Mouse (Mus musculus): ENCODE results near the gene Sdr39u1. TPM values are rescaled to one million over a fixed set of nuclear protein-coding genes. Genes with fewer than 3 reads are reported as not detected.

The Sdr39u1 gene
- 98.8 and 104 TPM in 2 replicates for polyA plus RNA-seq (2015; fragmentation: Nextera tagmentation; extraction: Ambion mirVana)

- peaks cover 20% of the 10 kb centered on the region for H3K4me1 ChIP-seq
- peak within 1 kb of the TSS; percentile 85 for H3K27ac ChIP-seq
- no peaks in the 10 kb centered on the region for H3K27me3 ChIP-seq
- peak within 1 kb of the TSS; percentile 62 for H3K4me3 ChIP-seq
- peak within 1 kb of the TSS; percentile 85 for H3K9ac ChIP-seq
- peak within 1 kb of the TSS; percentile 88 for H3K4me2 ChIP-seq (replicated peaks)
- H3K9me3 ChIP-seq = no peaks in the 10 kb centered on the region
- ATAC-seq (ENCODE audit: low FRiP score, low read depth) = peak; percentile 94
- WGBS = under 1% methylated on average over 39 of the region's 39 CpGs
- peaks cover 36% of the 10 kb centered on the region for H3K36me3 ChIP-seq
Observed at GRCm38 (mm10) chr14:55899701-55900413, at the start of gene Sdr39u1. Gene Sdr39u1, minus strand, starts transcription at chr14:55900293.

- H3K4me1 ChIP-seq = peaks cover 3% of the 10 kb centered on the region; the same call in 1 of the 2 replicates
- no peaks in the 10 kb centered on the region for H3K9me3 ChIP-seq
- no peak for ATAC-seq (ENCODE audit: low FRiP score, low read depth)
- H3K27ac ChIP-seq = no peak overlapping the region
- WGBS = 68% methylated on average over 2 of the region's 2 CpGs
- no peak overlapping the region for H3K9ac ChIP-seq
- H3K4me3 ChIP-seq = no peak overlapping the region
- no peaks in the 10 kb centered on the region for H3K36me3 ChIP-seq
- H3K4me2 ChIP-seq (replicated peaks) = no peak overlapping the region
- H3K27me3 ChIP-seq = no peaks in the 10 kb centered on the region
Observed at GRCm38 (mm10) chr14:55946269-55946969, 46.3 kb upstream of the Sdr39u1 start.

GRCm38 (mm10) chr14:55944575-55944974 lies 44.5 kb upstream of the Sdr39u1 start, which contains the start of gene Cma1:
Gene Cma1, minus strand, starts transcription at chr14:55944675.
- Histone ChIP-seq H3K4me2 (replicated peaks) (no peak within 1 kb of the TSS), H3K9me3 (no peaks in the 10 kb centered on the region), H3K27me3 (no peaks in the 10 kb centered on the region), H3K9ac (no peak within 1 kb of the TSS), H3K4me3 (no peak within 1 kb of the TSS), H3K36me3 (no peaks in the 10 kb centered on the region), H3K4me1 (peaks cover 3% of the 10 kb centered on the region; the same call in 1 of the 2 replicates), H3K27ac (no peak within 1 kb of the TSS)
- 79% methylated on average over 4 of the region's 4 CpGs for WGBS
- no peak for ATAC-seq (ENCODE audit: low FRiP score, low read depth)

- ATAC-seq (ENCODE audit: low FRiP score, low read depth) = no peak
- H3K27me3 ChIP-seq = no peaks in the 10 kb centered on the region
- peaks cover 3% of the 10 kb centered on the region; the same call in 1 of the 2 replicates for H3K4me1 ChIP-seq
- H3K36me3 ChIP-seq = no peaks in the 10 kb centered on the region
- H3K9ac ChIP-seq = no peak overlapping the region
- WGBS = 79% methylated on average over 11 of the region's 11 CpGs
- H3K9me3 ChIP-seq = no peaks in the 10 kb centered on the region
- H3K4me2 ChIP-seq (replicated peaks) = no peak overlapping the region
- no peak overlapping the region for H3K27ac ChIP-seq
- H3K4me3 ChIP-seq = no peak overlapping the region
Observed at GRCm38 (mm10) chr14:55943601-55944000, 43.5 kb upstream of the Sdr39u1 start.

GRCm38 (mm10) chr14:55940070-55940800 lies 40.1 kb upstream of the Sdr39u1 start:
- no peaks in the 10 kb centered on the region for H3K27me3 ChIP-seq
- WGBS = 20% methylated on average over 7 of the region's 7 CpGs
- H3K9me3 ChIP-seq = no peaks in the 10 kb centered on the region
- H3K36me3 ChIP-seq = no peaks in the 10 kb centered on the region
- H3K4me1 ChIP-seq = no peaks in the 10 kb centered on the region
- no peak overlapping the region for H3K9ac ChIP-seq
- no peak overlapping the region; the same call in 1 of the 2 replicates for H3K4me2 ChIP-seq (replicated peaks)
- H3K4me3 ChIP-seq = no peak overlapping the region
- ATAC-seq (ENCODE audit: low FRiP score, low read depth) = no peak
- H3K27ac ChIP-seq = no peak overlapping the region

GRCm38 (mm10) chr14:55933586-55933985 lies 33.5 kb upstream of the Sdr39u1 start:
- 18% methylated on average over 7 of the region's 7 CpGs for WGBS
- H3K4me2 ChIP-seq (replicated peaks) = peak overlapping the region; percentile 35
- H3K9ac ChIP-seq = no peak overlapping the region
- no peaks in the 10 kb centered on the region for H3K27me3 ChIP-seq
- H3K36me3 ChIP-seq = no peaks in the 10 kb centered on the region
- no peaks in the 10 kb centered on the region for H3K9me3 ChIP-seq
- H3K4me3 ChIP-seq = no peak overlapping the region
- H3K27ac ChIP-seq = no peak overlapping the region; the same call in 1 of the 2 replicates
- peak; percentile 67 for ATAC-seq (ENCODE audit: low FRiP score, low read depth)
- H3K4me1 ChIP-seq = peaks cover 17% of the 10 kb centered on the region

GRCm38 (mm10) chr14:55929263-55929997 lies 29.3 kb upstream of the Sdr39u1 start:
- peaks cover 17% of the 10 kb centered on the region for H3K4me1 ChIP-seq
- H3K4me2 ChIP-seq (replicated peaks) = no peak overlapping the region
- no peaks in the 10 kb centered on the region for H3K27me3 ChIP-seq
- H3K36me3 ChIP-seq = no peaks in the 10 kb centered on the region
- H3K27ac ChIP-seq = no peak overlapping the region
- WGBS = 32% methylated on average over 12 of the region's 12 CpGs
- no peak overlapping the region for H3K4me3 ChIP-seq
- no peak overlapping the region for H3K9ac ChIP-seq
- no peaks in the 10 kb centered on the region for H3K9me3 ChIP-seq
- no peak for ATAC-seq (ENCODE audit: low FRiP score, low read depth)

GRCm38 (mm10) chr14:55926847-55927246 lies 26.8 kb upstream of the Sdr39u1 start:
- 87% methylated on average over 4 of the region's 4 CpGs for WGBS
- Histone ChIP-seq H3K4me2 (replicated peaks) (no peak overlapping the region), H3K9ac (no peak overlapping the region), H3K36me3 (no peaks in the 10 kb centered on the region), H3K27ac (no peak overlapping the region), H3K9me3 (no peaks in the 10 kb centered on the region), H3K4me3 (no peak overlapping the region), H3K27me3 (no peaks in the 10 kb centered on the region), H3K4me1 (peaks cover 7% of the 10 kb centered on the region)
- no peak for ATAC-seq (ENCODE audit: low FRiP score, low read depth)

- Histone ChIP-seq H3K27ac (no peak overlapping the region), H3K9ac (no peak overlapping the region), H3K9me3 (no peaks in the 10 kb centered on the region), H3K27me3 (no peaks in the 10 kb centered on the region), H3K4me3 (no peak overlapping the region), H3K4me2 (replicated peaks) (no peak overlapping the region), H3K36me3 (no peaks in the 10 kb centered on the region), H3K4me1 (no peaks in the 10 kb centered on the region)
- ATAC-seq (ENCODE audit: low FRiP score, low read depth) = no peak
- 21% methylated on average over 7 of the region's 7 CpGs for WGBS
Observed at GRCm38 (mm10) chr14:55922475-55923232, 22.6 kb upstream of the Sdr39u1 start.

- Histone ChIP-seq H3K4me3 (no peak overlapping the region), H3K4me1 (peaks cover 2% of the 10 kb centered on the region; the same call in 1 of the 2 replicates), H3K27me3 (no peaks in the 10 kb centered on the region), H3K4me2 (replicated peaks) (peak overlapping the region; percentile 45), H3K9ac (no peak overlapping the region), H3K9me3 (no peaks in the 10 kb centered on the region), H3K27ac (no peak overlapping the region), H3K36me3 (no peaks in the 10 kb centered on the region)
- ATAC-seq (ENCODE audit: low FRiP score, low read depth) = peak; percentile 85
- WGBS = 38% methylated on average over 14 of the region's 14 CpGs
Observed at GRCm38 (mm10) chr14:55918240-55919082, 18.4 kb upstream of the Sdr39u1 start.

Measured in limb, embryonic 13.5 days (tissue).